Mouse (Mus musculus) CH12.LX (cell line): Measurements from ENCODE around the gene Fam222b. TPM values are rescaled to one million over a fixed set of nuclear protein-coding genes. Genes with fewer than 3 reads are reported as not detected.

Experiments used
- DNase-seq: peaks from one replicate; pipeline ENCODE4 v3.0.0-alpha.2; 2013; ENCODE audit errors: extremely low read depth
- H3K27ac ChIP-seq: 2 replicates; pipeline ENCODE4 v1.5.1; 2012; ENCODE audit warnings: low read depth, mild to moderate bottlenecking, control low read depth, moderate library complexity; ENCODE audit not compliant: insufficient read depth
- H3K27me3 ChIP-seq: replicated peaks from 2 replicates; pipeline ENCODE3; 2012; ENCODE audit warnings: inconsistent platforms
- H3K36me3 ChIP-seq, 2 experiments: replicated peaks in 1 of 2; 2 replicates each; pipeline versions ENCODE3 to v1.6.1; 2012; ENCODE audit warnings: inconsistent platforms in 1 of 2, low read length in 1 of 2, mild to moderate bottlenecking in 1 of 2, mixed read lengths in 1 of 2, moderate library complexity in 1 of 2; ENCODE audit not compliant: control insufficient read depth in 1 of 2, insufficient read depth in 1 of 2
- H3K4me1 ChIP-seq, 2 experiments: 2 replicates each; pipeline ENCODE4 v1.6.1; 2012; ENCODE audit warnings: inconsistent platforms in 1 of 2, moderate library complexity in 1 of 2; ENCODE audit not compliant: insufficient read depth in 2 of 2, control insufficient read depth in 1 of 2
- H3K4me2 ChIP-seq: 2 replicates; pipeline ENCODE4 v1.6.1; 2012; ENCODE audit warnings: low read depth, mild to moderate bottlenecking, control low read depth; ENCODE audit not compliant: poor library complexity, insufficient read depth, severe bottlenecking
- H3K4me3 ChIP-seq, 3 experiments: fragments of 150-350 bp in 1 of 3; sonication (generic) in 1 of 3; replicated peaks in 1 of 3; 2 replicates each; pipeline versions ENCODE3 to v1.5.1; 2011 to 2012; ENCODE audit warnings: low read depth in 2 of 3, low read length in 2 of 3, mild to moderate bottlenecking in 2 of 3, moderate library complexity in 2 of 3, control low read depth in 1 of 3, improper control_type of control experiment in 1 of 3, inconsistent platforms in 1 of 3, mixed read lengths in 1 of 3; ENCODE audit not compliant: poor library complexity in 1 of 3
- H3K79me2 ChIP-seq: replicated peaks from 2 replicates; pipeline ENCODE4 v1.6.1; 2012; ENCODE audit warnings: mild to moderate bottlenecking, moderate library complexity; ENCODE audit not compliant: control insufficient read depth, poor library complexity, insufficient read depth, severe bottlenecking; ENCODE audit errors: extremely low read depth
- H3K9ac ChIP-seq: 2 replicates; pipeline ENCODE4 v1.6.1; 2012; ENCODE audit warnings: low read depth, mild to moderate bottlenecking, control low read depth, moderate library complexity; ENCODE audit not compliant: insufficient read depth
- H3K9me3 ChIP-seq: replicated peaks from 2 replicates; pipeline ENCODE3; 2012; ENCODE audit warnings: low read length, inconsistent platforms, mixed read lengths
- E2F4 ChIP-seq: IDR thresholded peaks from 2 replicates; pipeline ENCODE4 v1.6.1; 2011; ENCODE audit warnings: low read depth, low read length, improper control_type of control experiment; ENCODE audit not compliant: insufficient replicate concordance
- ETS1 ChIP-seq: conservative IDR thresholded peaks from 2 replicates; pipeline ENCODE4 v1.6.1; 2012; ENCODE audit warnings: low read depth, mild to moderate bottlenecking, inconsistent platforms, low read length, improper control_type of control experiment, moderate library complexity
- HCFC1 ChIP-seq: IDR thresholded peaks from 2 replicates; pipeline ENCODE4 v1.6.1; 2012; ENCODE audit warnings: low read depth, mild to moderate bottlenecking, inconsistent platforms, low read length, improper control_type of control experiment
- JUND ChIP-seq: conservative IDR thresholded peaks from 2 replicates; pipeline ENCODE4 v1.6.1; 2011; ENCODE audit warnings: low read depth, low read length, improper control_type of control experiment
- KAT2A ChIP-seq: IDR thresholded peaks from 2 replicates; pipeline ENCODE4 v1.6.1; 2012; ENCODE audit warnings: low read length, improper control_type of control experiment, inconsistent platforms; ENCODE audit not compliant: insufficient replicate concordance
- MAZ ChIP-seq: IDR thresholded peaks from 2 replicates; pipeline ENCODE4 v1.6.1; 2012; ENCODE audit warnings: low read depth, mild to moderate bottlenecking, inconsistent platforms, low read length, improper control_type of control experiment, moderate library complexity
- MEF2A ChIP-seq: IDR thresholded peaks from 2 replicates; pipeline ENCODE4 v1.6.1; 2014; ENCODE audit warnings: low read depth, mild to moderate bottlenecking, inconsistent platforms, low read length, improper control_type of control experiment, borderline replicate concordance
- NRF1 ChIP-seq: IDR thresholded peaks from 2 replicates; pipeline ENCODE4 v1.6.1; 2014; ENCODE audit warnings: low read depth, mild to moderate bottlenecking, inconsistent platforms, low read length, improper control_type of control experiment, moderate library complexity
- POLR2A ChIP-seq: IDR thresholded peaks from 2 replicates; pipeline ENCODE4 v1.6.1; 2011; ENCODE audit warnings: low read depth, mild to moderate bottlenecking, improper control_type of control experiment, low read length
- POLR2AphosphoS2 ChIP-seq: IDR thresholded peaks from 2 replicates; pipeline ENCODE4 v1.6.1; 2011; ENCODE audit warnings: low read depth, low read length, improper control_type of control experiment
- RAD21 ChIP-seq: IDR thresholded peaks from 2 replicates; pipeline ENCODE4 v1.6.1; 2011; ENCODE audit warnings: low read depth, mild to moderate bottlenecking, low read length, improper control_type of control experiment, moderate library complexity
- SIN3A ChIP-seq: IDR thresholded peaks from 2 replicates; pipeline ENCODE4 v1.6.1; 2012; ENCODE audit warnings: low read length, improper control_type of control experiment, inconsistent platforms
- SMC3 ChIP-seq: IDR thresholded peaks from 2 replicates; pipeline ENCODE4 v1.6.1; 2011; ENCODE audit warnings: low read depth, low read length, improper control_type of control experiment
- TBP ChIP-seq: conservative IDR thresholded peaks from 2 replicates; pipeline ENCODE4 v1.6.1; 2011; ENCODE audit warnings: low read depth, low read length, improper control_type of control experiment
- TCF12 ChIP-seq: IDR thresholded peaks from 2 replicates; pipeline ENCODE4 v1.6.1; 2014; ENCODE audit warnings: low read depth, mild to moderate bottlenecking, inconsistent platforms, low read length, improper control_type of control experiment
- USF1 ChIP-seq: IDR thresholded peaks from 2 replicates; pipeline ENCODE4 v1.6.1; 2014; ENCODE audit warnings: low read depth, mild to moderate bottlenecking, inconsistent platforms, low read length, improper control_type of control experiment
- USF2 ChIP-seq: conservative IDR thresholded peaks from 2 replicates; pipeline ENCODE4 v1.6.1; 2011; ENCODE audit warnings: low read depth, low read length, improper control_type of control experiment
- ZC3H11A ChIP-seq: IDR thresholded peaks from 2 replicates; pipeline ENCODE4 v1.6.1; 2012; ENCODE audit warnings: low read depth, mild to moderate bottlenecking, inconsistent platforms, low read length, improper control_type of control experiment
- ZNF384 ChIP-seq: IDR thresholded peaks from 2 replicates; pipeline ENCODE4 v1.6.1; 2012; ENCODE audit warnings: low read depth, low read length, improper control_type of control experiment, inconsistent platforms
- dilution Hi-C: fragments of 300-500 bp; cut with MboI; formaldehyde crosslinking; loops from 2 replicates; pipeline ENCODE4 v1.14.3; 2020; ENCODE audit warnings: low sequenced_read_pairs; ENCODE audit not compliant: extremely low pct_unique_long_range_greater_than_20kb, extremely low pct_ligation_motif_present
- in situ Hi-C: fragments of 300-500 bp; cut with MboI; formaldehyde crosslinking; loops from 3 replicates; pipeline ENCODE4 v1.14.3; 2019; ENCODE audit warnings: low sequenced_read_pairs, low pct_ligation_motif_present, low pct_unique_long_range_greater_than_20kb, mixed read lengths
- polyA plus RNA-seq: library from polyadenylated mRNA; unstranded; fragments of >175 nt; gene quantifications from 2 replicates; pipeline ENCODE4 v1.2.1, GENCODE M21; 2012; ENCODE audit warnings: low read depth; ENCODE audit not compliant: insufficient read length
- total RNA-seq, 2 experiments: library from RNA; depleted of rRNA; stranded (reverse); fragments of 300-350 nt in 1 of 2; fragments of >200 nt in 1 of 2; gene quantifications; 2 replicates each; pipeline ENCODE4 v1.2.3; 2012 to 2014

Gene Fam222b
- total and polyA plus RNA-seq, 3 experiments = 5.9 to 34.4 (median 8.7) TPM

DNA sequence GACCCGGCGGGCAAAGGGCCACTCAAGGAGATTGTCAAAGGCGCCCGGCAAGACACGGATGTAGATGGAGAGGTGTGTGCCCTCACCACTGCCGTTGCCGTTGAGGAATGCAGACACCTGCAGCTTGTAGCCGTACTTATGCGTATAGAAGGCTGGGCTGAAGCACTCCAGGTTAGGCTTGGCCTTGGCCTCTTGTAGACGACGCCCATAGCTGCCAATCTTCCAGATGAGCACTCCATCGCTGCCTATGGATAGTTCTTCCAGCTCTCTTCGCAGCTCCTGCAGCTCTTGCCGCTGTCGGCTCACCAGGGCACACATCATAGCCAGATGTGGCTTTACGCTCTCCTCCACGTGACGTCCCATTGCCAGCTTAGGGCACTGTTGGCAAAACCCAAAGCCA lies 65.7 kb downstream of the Fam222b start:
- dilution Hi-C loops = no loop called here
- Histone ChIP-seq H3K9ac (no peak overlapping the region), H3K4me3 (no peak overlapping the region), H3K4me2 (no peak overlapping the region), H3K27ac (no peak overlapping the region), H3K4me1 (peaks cover 20 to 44% of the 10 kb centered on the region in 2 experiments), H3K79me2 (peaks cover 32% of the 10 kb centered on the region), H3K27me3 (no peaks in the 10 kb centered on the region), H3K9me3 (no peaks in the 10 kb centered on the region), H3K36me3 (peaks cover 60 to 74% of the 10 kb centered on the region in 2 experiments)
- in situ Hi-C loops = no loop called here
- TF ChIP-seq SIN3A (no peak), SMC3 (no peak), TCF12 (no peak), NRF1 (no peak), MEF2A (no peak), HCFC1 (no peak), USF1 (no peak), JUND (no peak), POLR2AphosphoS2 (no peak), MAZ (no peak)
- DNase-seq = no peak

DNA sequence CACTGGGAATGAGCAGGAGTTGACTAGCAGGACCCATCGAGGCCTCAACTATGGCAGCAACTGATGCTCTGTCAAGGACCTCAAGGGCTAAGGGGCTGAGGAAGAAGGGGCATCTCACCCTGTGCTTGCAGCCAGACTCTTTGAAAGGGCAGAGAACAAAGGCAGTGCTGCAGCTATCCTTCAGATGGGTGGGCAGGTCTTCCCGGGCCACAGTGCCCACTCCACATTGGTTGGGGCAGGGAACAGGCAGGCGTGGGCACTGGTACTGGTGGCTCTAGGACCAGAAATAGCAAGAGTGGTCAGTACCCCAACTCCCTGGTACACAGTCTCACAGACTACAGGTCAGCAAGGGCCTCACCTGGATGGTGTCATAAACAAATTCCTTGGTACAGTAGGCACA lies 66.2 kb downstream of the Fam222b start:
- Histone ChIP-seq H3K27ac (no peak overlapping the region), H3K36me3 (peaks cover 56 to 69% of the 10 kb centered on the region in 2 experiments), H3K79me2 (peaks cover 33% of the 10 kb centered on the region), H3K4me2 (no peak overlapping the region), H3K4me1 (peaks cover 21 to 46% of the 10 kb centered on the region in 2 experiments), H3K9me3 (no peaks in the 10 kb centered on the region), H3K27me3 (no peaks in the 10 kb centered on the region), H3K4me3 (no peak overlapping the region), H3K9ac (no peak overlapping the region)
- no peak for TF ChIP-seq POLR2AphosphoS2
- no peak for TF ChIP-seq TBP
- TF ChIP-seq MEF2A = no peak
- TF ChIP-seq ZC3H11A = no peak
- TF ChIP-seq TCF12 = no peak
- TF ChIP-seq ETS1 = no peak
- no peak for TF ChIP-seq RAD21
- TF ChIP-seq E2F4 = no peak
- no peak for TF ChIP-seq USF2
- TF ChIP-seq ZNF384 = no peak
- TF ChIP-seq POLR2A = no peak
- TF ChIP-seq SMC3 = no peak
- TF ChIP-seq MAZ = no peak
- TF ChIP-seq KAT2A = no peak
- in situ Hi-C loops = no loop called here
- DNase-seq = no peak
- dilution Hi-C loops = no loop called here
